Mouse (Mus musculus): ENCODE data around the gene Spin2e. TPM values are rescaled to one million over a fixed set of nuclear protein-coding genes. Genes with fewer than 3 reads are reported as not detected.
"Not testable (repeated sequence)": the region's sequence is repeated elsewhere in the genome, so short reads cannot be mapped to it uniquely, and the experiment has no call there.

Gene Spin2e
- polyA plus RNA-seq (2012), result not detected in 2 replicates

GRCm38 (mm10) chrX:31618820-31619219, at the start of gene Spin2e:
Spin2e (minus strand) TSS chrX:31618920.
- TF ChIP-seq GATA1 (IDR thresholded peaks at IDR 0.05; ENCODE audit: low read length), result not testable (repeated sequence)

- TF ChIP-seq GATA1 (IDR thresholded peaks at IDR 0.05; ENCODE audit: low read length), result not testable (repeated sequence)
Measured at GRCm38 (mm10) chrX:31574183-31574582, 44.5 kb downstream of the Spin2e start, which contains the start of gene Gm21883. Gm21883 (minus strand) TSS chrX:31574283.

Other genes starting within 250 kb of the Spin2e start
- not detected in 2 replicates for gene Btbd35f19, start 235.0 kb downstream of the Spin2e start, polyA plus RNA-seq (2012)
- gene Gm21883, start 44.6 kb downstream of the Spin2e start, polyA plus RNA-seq (2012), result not detected in 2 replicates
- not detected in 2 replicates for gene Btbd35f25, start 98.2 kb upstream of the Spin2e start, polyA plus RNA-seq (2012)

All from G1E-ER4 (cell line).